Mouse (Mus musculus) adrenal gland, postnatal 25 days (tissue): ENCODE data around the gene Btnl2. TPM values are rescaled to one million over a fixed set of nuclear protein-coding genes. Genes with fewer than 3 reads are reported as not detected.
A peak's percentile ranks its signal among the peaks of the same experiment; 100 is the strongest.
"Not testable (repeated sequence)": the region's sequence is repeated elsewhere in the genome, so short reads cannot be mapped to it uniquely, and the experiment has no call there.

Experiments
- DNase-seq: peaks from one replicate; pipeline ENCODE4 v3.0.0; 2021; ENCODE audit warnings: mixed read lengths
- long read RNA-seq: library from polyadenylated mRNA; stranded (forward); transcript quantifications from one replicate; pipeline ENCODE4 v2.0.0, GENCODE M21; 2021
- total RNA-seq: library from RNA; stranded (reverse); gene quantifications from 2 replicates; pipeline ENCODE4 v1.2.3, GENCODE M21; 2021

Btnl2 gene
- 0.43 TPM in 1 of 2 replicates, not detected in the other for total RNA-seq
- long read RNA-seq, result 0 reads

DNA sequence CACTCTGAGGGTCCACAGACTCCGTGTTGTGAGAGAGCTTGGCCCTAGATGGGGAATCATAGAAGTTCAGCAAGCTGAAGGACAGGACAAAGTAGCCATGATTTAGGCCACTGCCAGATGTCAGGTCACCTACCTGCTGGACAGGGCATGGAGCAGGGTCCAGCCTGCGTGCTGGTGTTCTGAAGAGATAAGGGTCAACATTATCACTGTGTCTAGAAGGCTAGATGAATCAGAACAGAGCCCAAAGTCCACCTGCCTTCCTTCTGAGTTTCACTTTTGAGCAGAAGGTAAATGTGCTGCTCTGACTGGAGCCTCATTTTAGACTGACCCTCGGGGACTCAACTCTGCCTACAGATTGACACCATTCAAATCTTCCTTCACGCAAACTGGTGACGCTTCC lies at the start of gene Btnl2:
Btnl2 (plus strand) TSS at position 284 of the 400 bp plus-strand sequence.
- DNase-seq, result no peak

- DNase-seq, result peak; percentile 72
These were observed 49.1 kb upstream of the Btnl2 start, which contains the start of gene H2-Eb1 for GRCm38 (mm10) chr17:34305380-34306030. H2-Eb1 (plus strand) TSS chr17:34305867.

DNA sequence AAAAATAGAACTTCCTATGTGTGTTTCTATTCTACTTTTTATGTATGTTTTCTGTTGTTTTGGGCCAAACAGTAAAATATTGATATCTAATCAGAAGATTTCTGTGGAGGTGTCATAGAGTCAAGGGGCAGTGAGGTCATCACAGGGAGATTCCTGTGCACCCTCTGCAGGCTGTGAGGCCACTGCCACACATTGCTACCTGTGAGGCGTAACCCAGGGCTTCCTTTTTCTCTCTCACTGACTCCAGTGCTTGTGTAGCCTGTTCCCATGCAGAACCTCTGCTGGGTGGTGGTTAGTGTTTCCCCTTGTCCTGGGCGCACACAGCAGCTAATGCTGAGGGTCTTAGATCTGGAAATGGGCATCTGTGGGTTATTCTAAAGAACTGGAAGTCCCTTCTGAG lies 48.2 kb upstream of the Btnl2 start:
- no peak for DNase-seq

DNA sequence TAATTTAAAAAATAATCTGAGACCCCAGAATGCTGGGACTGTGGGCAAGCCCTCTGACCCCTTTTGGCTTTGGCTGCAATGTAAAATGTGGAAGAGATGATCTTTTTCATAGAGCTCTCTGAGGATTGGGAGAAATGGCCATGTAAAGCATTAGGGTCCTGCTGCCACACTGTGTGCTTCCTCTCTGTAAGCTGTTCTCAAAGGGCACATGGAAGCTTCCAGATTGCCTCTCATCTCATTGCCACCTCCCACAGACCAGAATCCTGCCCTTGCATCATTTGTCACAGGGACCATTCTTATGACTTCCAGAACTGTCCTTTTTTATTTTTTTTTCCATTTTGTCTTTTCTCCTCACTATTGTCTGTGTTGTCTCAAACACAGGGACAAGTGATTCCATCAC lies 47.4 kb upstream of the Btnl2 start:
- DNase-seq, result no peak

DNA sequence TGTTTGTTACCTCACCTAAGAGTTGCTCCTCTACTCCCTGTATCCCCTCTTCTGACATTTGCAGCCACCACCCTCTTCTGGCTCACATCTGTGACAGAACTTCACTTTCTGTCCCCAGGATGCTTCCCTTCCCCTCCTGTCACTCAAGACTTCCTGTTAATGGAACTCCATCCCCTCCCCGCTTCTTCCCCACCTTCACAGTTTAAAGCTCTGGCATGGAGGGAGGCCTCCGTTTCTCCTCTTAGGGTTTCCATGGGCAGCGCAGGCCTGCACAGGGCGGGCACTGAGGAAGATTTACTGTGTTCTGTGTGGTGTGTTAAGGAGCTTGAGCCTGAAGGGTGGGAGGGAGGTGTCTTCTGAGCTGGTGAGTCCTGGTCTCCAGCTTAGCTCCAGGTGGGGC lies 46.5 kb upstream of the Btnl2 start:
- no peak for DNase-seq

DNA sequence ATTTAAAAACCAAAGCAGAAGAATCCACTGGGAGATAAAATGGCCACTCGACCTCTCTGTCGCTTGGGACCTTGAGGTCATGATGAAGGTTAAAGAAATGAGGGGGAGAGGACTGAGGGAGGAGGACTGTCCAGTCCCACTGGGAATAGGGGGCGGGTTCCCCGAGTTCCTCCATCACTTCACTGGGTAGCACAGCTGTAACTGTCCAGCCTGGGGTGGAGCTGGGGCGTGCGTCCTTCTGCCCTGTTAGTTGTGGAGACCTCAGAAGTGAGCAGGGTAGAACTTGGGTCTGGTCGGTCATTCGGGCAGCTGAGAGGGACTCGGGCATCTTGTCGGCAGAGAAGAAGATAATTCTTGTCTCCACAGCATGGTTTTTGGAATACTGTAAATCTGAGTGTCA lies 45.4 kb upstream of the Btnl2 start:
- no peak for DNase-seq

DNA sequence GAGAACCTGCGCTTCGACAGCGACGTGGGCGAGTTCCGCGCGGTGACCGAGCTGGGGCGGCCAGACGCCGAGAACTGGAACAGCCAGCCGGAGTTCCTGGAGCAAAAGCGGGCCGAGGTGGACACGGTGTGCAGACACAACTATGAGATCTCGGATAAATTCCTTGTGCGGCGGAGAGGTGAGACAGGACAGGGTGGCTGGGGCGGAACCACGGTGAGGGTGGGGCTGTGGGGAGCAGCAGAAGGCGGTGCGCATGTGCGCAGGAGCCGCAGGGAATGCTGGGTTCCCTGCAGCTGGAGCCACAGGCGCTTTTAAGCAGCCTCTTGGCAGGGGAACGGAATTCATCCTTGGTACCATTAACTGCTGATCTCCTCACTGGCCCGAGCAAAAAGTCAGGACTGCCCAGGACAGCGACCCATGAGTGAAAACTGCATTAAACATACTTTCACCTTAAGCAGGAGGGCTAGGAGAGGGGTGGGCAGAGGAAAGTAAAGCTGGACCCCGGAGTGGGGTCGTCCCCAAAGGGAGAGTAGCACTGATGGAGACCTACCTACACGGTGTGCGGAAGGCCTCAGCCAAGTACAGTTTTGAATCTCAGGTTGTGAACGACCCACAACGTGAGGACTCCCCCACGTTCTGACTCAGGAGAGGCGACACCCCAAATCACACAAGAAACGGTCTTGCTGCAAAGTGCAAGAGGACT lies 44.8 kb upstream of the Btnl2 start:
- peak; percentile 80 for DNase-seq

DNA sequence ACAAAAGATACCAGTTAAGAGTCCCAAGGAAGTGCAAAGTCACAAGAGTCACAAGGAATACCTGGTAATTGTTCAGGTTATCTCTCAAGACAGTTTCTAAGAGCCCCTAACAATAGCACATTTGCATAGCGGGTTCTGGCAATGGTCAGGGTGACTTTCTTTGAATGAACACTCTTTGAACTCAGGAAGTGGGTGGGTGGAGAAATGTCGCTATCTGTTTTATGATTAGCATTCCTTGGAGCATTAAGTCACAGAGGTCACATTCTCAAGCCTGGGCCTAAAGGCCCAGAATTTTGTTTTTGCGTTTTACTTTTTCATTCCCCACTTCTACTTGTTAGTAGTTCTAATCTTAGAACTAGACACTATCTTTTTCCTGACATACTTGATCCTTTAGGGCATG lies 44.1 kb upstream of the Btnl2 start:
- not testable (repeated sequence) for DNase-seq

- DNase-seq, result no peak
These were observed 42.4 kb upstream of the Btnl2 start for GRCm38 (mm10) chr17:34312185-34312584.

DNA sequence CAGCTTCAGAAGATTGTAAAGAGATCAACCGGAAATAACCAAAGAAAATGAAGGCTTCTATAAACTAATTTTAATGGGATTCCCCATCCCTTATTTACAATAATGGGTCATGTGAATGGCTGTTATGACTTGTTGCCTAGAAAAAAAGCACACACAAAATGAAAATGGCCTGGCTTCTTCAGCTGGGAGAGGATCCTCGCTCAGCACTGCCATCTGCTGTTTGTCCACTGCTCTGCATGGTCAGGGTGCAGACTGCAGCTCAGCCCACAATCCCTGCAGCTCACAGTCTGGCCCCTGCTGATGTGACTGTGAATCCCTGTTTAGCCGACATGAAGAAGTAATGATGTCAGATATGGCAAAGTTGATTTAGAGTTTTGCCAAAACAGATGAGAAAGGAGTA lies 41.2 kb upstream of the Btnl2 start:
- DNase-seq, result peak; percentile 74

GRCm38 (mm10) chr17:34314286-34314685 lies 40.3 kb upstream of the Btnl2 start:
- no peak for DNase-seq

- no peak for DNase-seq
These were observed 39.1 kb upstream of the Btnl2 start for GRCm38 (mm10) chr17:34315512-34315911.

DNA sequence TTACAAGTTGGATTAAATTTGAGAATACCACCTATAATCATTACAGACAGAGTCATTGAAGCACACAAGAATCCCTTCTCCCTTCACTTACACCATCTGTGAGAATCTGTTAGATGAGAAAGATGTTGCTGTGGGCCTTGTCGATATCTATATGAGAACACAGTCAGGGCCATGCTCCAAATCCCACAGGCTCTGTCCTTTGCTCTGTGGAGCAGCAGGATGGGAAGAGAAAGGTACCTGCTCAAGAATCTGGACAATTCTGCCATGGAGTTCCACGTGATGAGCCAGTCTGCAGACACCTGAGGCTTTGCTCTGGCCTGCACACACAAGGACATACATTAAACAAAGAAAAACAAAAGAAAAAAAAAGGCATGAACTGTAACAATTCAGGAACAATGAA lies 37.9 kb upstream of the Btnl2 start:
- DNase-seq, result no peak

DNA sequence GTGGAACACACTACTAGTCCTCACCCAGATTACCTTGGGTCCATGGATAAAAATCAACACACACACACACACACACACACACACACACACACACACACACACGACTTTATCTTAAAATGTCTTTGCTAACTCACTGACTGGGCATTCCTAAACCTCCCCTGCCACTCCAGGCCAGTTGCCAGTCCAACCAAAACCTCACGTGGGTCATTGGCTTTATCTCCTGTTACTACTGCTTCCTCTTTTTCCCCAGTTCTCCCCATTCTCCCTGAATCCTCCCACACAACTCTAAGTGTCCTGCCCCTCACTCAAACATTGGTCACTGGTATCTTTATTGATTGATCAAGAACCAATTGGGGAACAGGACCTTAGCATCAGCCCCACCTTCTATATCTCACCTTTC lies 37.3 kb upstream of the Btnl2 start:
- DNase-seq, result no peak

GRCm38 (mm10) chr17:34325436-34325835 lies 29.2 kb upstream of the Btnl2 start, which contains the start of gene H2-Eb2:
H2-Eb2 (plus strand) TSS chr17:34325665.
- no peak for DNase-seq

GRCm38 (mm10) chr17:34326373-34326772 lies 28.2 kb upstream of the Btnl2 start:
- DNase-seq, result no peak

GRCm38 (mm10) chr17:34329807-34330206 lies 24.8 kb upstream of the Btnl2 start:
- no peak for DNase-seq

GRCm38 (mm10) chr17:34331200-34331599 lies 23.4 kb upstream of the Btnl2 start:
- DNase-seq, result no peak

DNA sequence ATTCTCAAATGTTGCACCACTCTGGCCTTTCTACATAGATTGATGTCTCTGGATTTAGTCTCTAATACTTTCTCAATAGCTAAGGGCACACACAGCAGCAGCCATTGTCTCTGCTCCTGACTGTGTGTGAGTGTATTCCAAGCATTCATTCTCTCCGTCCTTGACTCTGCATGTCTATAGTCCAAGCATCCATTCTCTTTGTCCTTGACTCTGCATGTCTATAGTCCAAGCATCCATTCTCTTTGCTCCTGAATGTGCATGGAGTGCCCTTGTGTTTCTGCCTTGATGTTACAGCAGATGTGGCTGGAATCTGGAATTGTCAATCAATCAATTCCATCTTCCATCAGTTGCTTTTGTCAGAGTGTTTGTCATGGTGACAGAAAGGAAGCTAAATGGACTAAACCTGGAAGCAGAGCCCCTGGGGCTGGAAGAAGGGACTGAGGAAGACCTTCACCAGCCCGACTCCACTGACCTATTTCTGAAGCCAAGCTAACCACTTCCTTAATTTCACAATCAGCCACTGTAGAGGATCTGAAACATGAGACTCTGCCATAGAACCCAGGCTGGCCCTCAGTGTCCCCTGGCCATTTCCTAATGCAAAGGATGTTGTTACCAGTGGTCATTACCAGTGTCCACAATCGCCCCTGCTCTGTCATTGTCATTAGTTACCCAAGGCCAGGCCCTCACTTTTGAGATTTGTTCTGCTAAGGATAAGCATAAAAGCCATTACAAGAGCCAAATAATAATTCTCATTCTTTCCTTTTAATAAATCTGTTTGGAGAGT lies 13.8 kb upstream of the Btnl2 start:
- DNase-seq, result no peak

GRCm38 (mm10) chr17:34344882-34345281 lies 9.7 kb upstream of the Btnl2 start:
- DNase-seq, result no peak

DNA sequence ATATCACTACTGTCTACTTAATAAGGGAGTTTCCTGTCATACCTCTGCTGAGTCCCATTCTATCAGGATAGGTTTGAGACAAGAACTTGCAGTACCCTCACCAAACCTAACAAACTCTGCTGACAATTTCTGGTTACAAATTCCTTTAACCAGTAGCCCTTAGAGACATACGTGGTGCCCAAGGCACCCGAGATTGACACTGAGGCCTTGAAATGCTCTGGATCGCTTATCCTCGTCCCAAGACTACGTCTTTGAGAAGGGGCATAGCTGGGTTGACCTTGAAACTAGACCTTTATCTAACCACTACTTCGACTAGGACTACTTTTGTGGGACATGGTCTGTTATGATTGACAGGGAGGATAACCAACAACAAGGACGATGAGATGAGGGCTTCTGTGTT lies 9.1 kb upstream of the Btnl2 start:
- no peak for DNase-seq

DNA sequence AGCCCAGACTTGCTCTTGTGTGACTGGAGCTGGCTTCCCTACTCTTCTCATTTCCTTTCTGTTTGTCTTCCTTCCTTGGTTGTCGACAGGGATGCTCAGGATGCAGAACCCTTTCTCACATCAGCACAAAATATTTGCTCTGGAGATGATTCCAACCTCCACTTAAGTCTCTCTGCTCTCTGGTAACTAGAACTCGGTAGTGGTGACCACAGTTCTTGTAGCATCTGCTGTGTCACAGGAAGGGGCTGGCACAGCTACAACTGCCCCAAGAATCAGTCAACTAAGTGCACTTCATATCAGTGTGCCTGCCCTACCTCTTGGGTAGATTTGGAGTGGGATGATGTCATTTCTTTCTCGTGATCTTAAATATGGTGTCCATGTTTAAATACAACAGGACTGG lies 8.6 kb upstream of the Btnl2 start:
- no peak for DNase-seq
